Mouse (Mus musculus): ENCODE data around the gene Pdk3. TPM values are rescaled to one million over a fixed set of nuclear protein-coding genes. Genes with fewer than 3 reads are reported as not detected.
A peak's percentile ranks its signal among the peaks of the same experiment; 100 is the strongest.

Gene Pdk3
- total RNA-seq, 2 experiments from 2014 or later, result 14.6 to 48.8 TPM

DNA sequence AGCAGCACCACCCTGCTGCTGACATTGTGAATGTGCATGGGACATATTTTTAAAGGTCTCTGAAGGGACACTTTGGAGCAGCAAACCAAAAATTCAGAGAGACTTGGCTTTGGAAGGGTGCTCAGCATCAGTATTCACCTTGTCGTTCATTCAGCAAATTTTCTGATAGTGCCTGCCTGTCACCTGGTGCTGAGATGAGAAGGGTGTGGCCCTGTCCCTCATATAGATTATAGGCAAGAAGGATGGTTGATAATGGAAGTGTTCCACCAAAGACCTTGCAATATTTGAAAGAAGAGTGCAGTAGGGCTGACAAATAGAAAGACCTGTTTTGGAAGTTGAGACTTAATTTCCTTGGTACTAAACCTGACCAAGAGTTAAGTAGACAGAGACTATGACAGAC is 102.5 kb downstream of the Pdk3 start:
- ATAC-seq (replicated peaks; ENCODE audit: low FRiP score, poor library complexity, severe bottlenecking), result peak; percentile 55

Other genes starting within 250 kb of the Pdk3 start
- gene Pola1, start 200.0 kb downstream of the Pdk3 start, total RNA-seq (2015; ENCODE audit: low replicate concordance), result 17.1 and 23.2 TPM in 2 replicates
- 50.4 and 66.6 TPM in 2 replicates for gene Pola1, start 200.0 kb downstream of the Pdk3 start, total RNA-seq (2017; ENCODE audit: low replicate concordance)
- 17.8 and 19.6 TPM in 2 replicates for gene Pcyt1b, start 177.3 kb downstream of the Pdk3 start, total RNA-seq (2015; ENCODE audit: low replicate concordance)
- gene Pcyt1b, start 177.3 kb downstream of the Pdk3 start, total RNA-seq (2017; ENCODE audit: low replicate concordance), result 91.8 and 103 TPM in 2 replicates
- not detected in 2 replicates for gene AU015836, start 136.5 kb upstream of the Pdk3 start, total RNA-seq (2015; ENCODE audit: low replicate concordance)
- gene AU015836, start 136.5 kb upstream of the Pdk3 start, total RNA-seq (2017; ENCODE audit: low replicate concordance), result not detected in 2 replicates

Data from erythroblast, adult 5-6 weeks (primary cell).